Mouse (Mus musculus) neural tube, embryonic 13.5 days (tissue): ENCODE measurements around the gene Sox6. TPM values are rescaled to one million over a fixed set of nuclear protein-coding genes. Genes with fewer than 3 reads are reported as not detected.

Experiments
- ATAC-seq: fragments of 200-750 bp; cut with Nextera tagmentation; 2 replicates; pipeline ENCODE4 v1.8.0; 2017; ENCODE audit warnings: low read depth, mild to moderate bottlenecking, moderate TSS enrichment, moderate library complexity
- H3K27ac ChIP-seq: fragments of 300-500 bp; sonication (generic); replicated peaks from 2 replicates; pipeline ENCODE4 v1.5.1; 2015; ENCODE audit warnings: moderate library complexity, mild to moderate bottlenecking, inconsistent platforms
- H3K27me3 ChIP-seq: fragments of 300-500 bp; sonication (generic); 2 replicates; pipeline ENCODE4 v1.6.1; 2015; ENCODE audit warnings: mild to moderate bottlenecking, inconsistent platforms
- H3K36me3 ChIP-seq: fragments of 300-500 bp; sonication (generic); 2 replicates; pipeline ENCODE4 v1.6.1; 2015; ENCODE audit warnings: mild to moderate bottlenecking, inconsistent platforms
- H3K4me1 ChIP-seq: fragments of 300-500 bp; sonication (generic); replicated peaks from 2 replicates; pipeline ENCODE4 v1.6.1; 2015; ENCODE audit warnings: inconsistent platforms
- H3K4me2 ChIP-seq: fragments of 300-500 bp; sonication (generic); 2 replicates; pipeline ENCODE4 v1.6.1; 2015; ENCODE audit warnings: inconsistent platforms, mild to moderate bottlenecking, moderate library complexity
- H3K4me3 ChIP-seq: fragments of 300-500 bp; sonication (generic); 2 replicates; pipeline ENCODE4 v1.5.1; 2015; ENCODE audit warnings: mild to moderate bottlenecking, inconsistent platforms
- H3K9ac ChIP-seq: fragments of 300-500 bp; sonication (generic); 2 replicates; pipeline ENCODE4 v1.6.1; 2015; ENCODE audit warnings: moderate library complexity, mild to moderate bottlenecking, inconsistent platforms
- H3K9me3 ChIP-seq: fragments of 300-500 bp; sonication (generic); 2 replicates; pipeline ENCODE4 v1.6.1; 2016; ENCODE audit warnings: inconsistent platforms
- WGBS: fragments of 180-500 bp; shearing (Covaris S2); methylation state at CpG from one replicate; pipeline ENCODE4 v1.1.7; 2015; 5-methylcytosine and 5-hydroxymethylcytosine counted together
- polyA plus RNA-seq: library from polyadenylated mRNA; unstranded; fragments of >200 nt; fragmentation: Nextera tagmentation; extraction: Ambion mirVana; gene quantifications from 2 replicates; pipeline ENCODE4 v1.2.1, GENCODE M21; 2015

Sox6 gene
- polyA plus RNA-seq, 1 experiment from 2014 or later = 46.1 TPM

DNA sequence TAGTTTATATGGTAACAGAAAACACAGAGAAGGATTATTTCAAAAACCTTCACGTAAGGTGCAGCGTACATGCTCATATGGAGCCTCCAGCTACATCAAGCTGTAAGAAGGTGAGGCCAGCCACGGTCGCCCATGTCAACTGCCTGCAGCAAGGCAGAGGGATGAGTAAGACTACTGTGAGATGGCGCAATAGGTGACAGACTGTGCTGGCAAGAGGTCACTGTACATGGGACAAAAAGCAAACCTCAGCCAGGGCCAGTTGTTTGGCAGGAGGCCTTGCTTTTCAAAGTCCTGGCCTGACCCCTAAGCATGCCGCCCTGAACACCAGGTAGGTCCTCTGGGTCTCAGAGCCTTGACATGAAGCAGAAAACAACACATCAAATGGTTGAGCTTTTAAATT, 194.2 kb downstream of the Sox6 start:
- Histone ChIP-seq H3K9me3 (no peaks in the 10 kb centered on the region), H3K4me1 (no peaks in the 10 kb centered on the region), H3K36me3 (no peaks in the 10 kb centered on the region), H3K27me3 (no peaks in the 10 kb centered on the region), H3K4me2 (no peak overlapping the region), H3K4me3 (no peak overlapping the region), H3K9ac (no peak overlapping the region), H3K27ac (no peak overlapping the region)
- ATAC-seq = no peak
- 88% methylated on average over 6 of the region's 6 CpGs for WGBS

DNA sequence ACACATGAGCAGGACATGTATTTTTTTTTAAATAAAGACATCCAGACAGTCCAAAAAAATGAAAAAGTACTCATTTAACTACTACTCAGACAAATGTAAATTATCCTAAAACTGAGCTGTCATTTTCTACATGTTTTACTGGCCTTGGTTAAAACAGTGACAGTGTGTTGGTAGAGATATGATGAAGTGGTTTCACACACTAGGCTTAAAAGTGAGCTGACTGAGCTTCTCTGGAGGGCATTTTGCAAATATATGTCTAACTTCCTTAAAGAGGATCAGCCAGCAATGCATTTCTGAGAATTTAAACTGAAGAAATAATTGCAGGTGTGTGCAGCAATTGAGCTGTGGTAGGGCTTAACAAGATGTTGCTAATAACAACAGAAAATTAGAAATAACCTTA, 196.3 kb downstream of the Sox6 start:
- Histone ChIP-seq H3K27me3 (no peaks in the 10 kb centered on the region), H3K36me3 (no peaks in the 10 kb centered on the region), H3K9me3 (no peaks in the 10 kb centered on the region), H3K4me2 (no peak overlapping the region), H3K9ac (no peak overlapping the region), H3K4me3 (no peak overlapping the region), H3K4me1 (no peaks in the 10 kb centered on the region), H3K27ac (no peak overlapping the region)
- no peak for ATAC-seq

- Histone ChIP-seq H3K4me3 (no peak overlapping the region), H3K9me3 (no peaks in the 10 kb centered on the region), H3K36me3 (no peaks in the 10 kb centered on the region), H3K9ac (no peak overlapping the region), H3K27me3 (no peaks in the 10 kb centered on the region), H3K4me1 (no peaks in the 10 kb centered on the region), H3K27ac (no peak overlapping the region), H3K4me2 (no peak overlapping the region)
- 64% methylated on average over 3 of the region's 3 CpGs for WGBS
- no peak for ATAC-seq
Measured at GRCm38 (mm10) chr7:115840613-115841012, 198.0 kb downstream of the Sox6 start.

GRCm38 (mm10) chr7:115835005-115835404, 203.6 kb downstream of the Sox6 start:
- 79% methylated on average over 3 of the region's 3 CpGs for WGBS

GRCm38 (mm10) chr7:115833701-115834100, 204.9 kb downstream of the Sox6 start:
- Histone ChIP-seq H3K9ac (no peak overlapping the region), H3K4me1 (peaks cover 29% of the 10 kb centered on the region), H3K9me3 (no peaks in the 10 kb centered on the region), H3K36me3 (no peaks in the 10 kb centered on the region), H3K27ac (no peak overlapping the region), H3K4me3 (no peak overlapping the region), H3K4me2 (no peak overlapping the region), H3K27me3 (no peaks in the 10 kb centered on the region)
- no peak for ATAC-seq
- 25% methylated on average over 3 of the region's 3 CpGs for WGBS

More at GRCm38 (mm10) chr7:115835005-115835404, 203.6 kb downstream of the Sox6 start:
- Histone ChIP-seq H3K36me3 (no peaks in the 10 kb centered on the region), H3K4me2 (no peak overlapping the region), H3K4me3 (no peak overlapping the region), H3K27ac (no peak overlapping the region), H3K9ac (no peak overlapping the region), H3K4me1 (peaks cover 24% of the 10 kb centered on the region), H3K9me3 (no peaks in the 10 kb centered on the region), H3K27me3 (no peaks in the 10 kb centered on the region)
- no peak for ATAC-seq

GRCm38 (mm10) chr7:115830938-115831873, 207.4 kb downstream of the Sox6 start:
- H3K9me3 ChIP-seq = no peaks in the 10 kb centered on the region
- no peak for ATAC-seq
- H3K27ac ChIP-seq = no peak overlapping the region
- H3K27me3 ChIP-seq = 0 out of 2 replicates have a peak, but pooled peaks cover 6% of the 10 kb centered on the region
- 74% methylated on average over 11 of the region's 11 CpGs for WGBS
- no peak overlapping the region for H3K4me2 ChIP-seq
- no peaks in the 10 kb centered on the region for H3K36me3 ChIP-seq
- no peak overlapping the region for H3K9ac ChIP-seq
- H3K4me1 ChIP-seq = peaks cover 47% of the 10 kb centered on the region
- no peak overlapping the region for H3K4me3 ChIP-seq

- WGBS = 16% methylated on average over 10 of the region's 10 CpGs
- peaks cover 55% of the 10 kb centered on the region for H3K4me1 ChIP-seq
Measured at GRCm38 (mm10) chr7:115830366-115830765, 208.2 kb downstream of the Sox6 start.

GRCm38 (mm10) chr7:115829756-115830155, 208.8 kb downstream of the Sox6 start:
- 14% methylated on average over 4 of the region's 4 CpGs for WGBS
- Histone ChIP-seq H3K9ac (no peak overlapping the region), H3K9me3 (no peaks in the 10 kb centered on the region), H3K27ac (no peak overlapping the region), H3K36me3 (no peaks in the 10 kb centered on the region), H3K27me3 (0 out of 2 replicates have a peak, but pooled peaks cover 6% of the 10 kb centered on the region), H3K4me1 (peaks cover 60% of the 10 kb centered on the region), H3K4me2 (no peak overlapping the region), H3K4me3 (no peak overlapping the region)
- no peak for ATAC-seq

More at GRCm38 (mm10) chr7:115830366-115830765, 208.2 kb downstream of the Sox6 start:
- Histone ChIP-seq H3K27me3 (0 out of 2 replicates have a peak, but pooled peaks cover 6% of the 10 kb centered on the region), H3K27ac (no peak overlapping the region), H3K4me2 (no peak overlapping the region), H3K36me3 (no peaks in the 10 kb centered on the region), H3K4me3 (no peak overlapping the region), H3K9me3 (no peaks in the 10 kb centered on the region), H3K9ac (no peak overlapping the region)
- no peak for ATAC-seq

DNA sequence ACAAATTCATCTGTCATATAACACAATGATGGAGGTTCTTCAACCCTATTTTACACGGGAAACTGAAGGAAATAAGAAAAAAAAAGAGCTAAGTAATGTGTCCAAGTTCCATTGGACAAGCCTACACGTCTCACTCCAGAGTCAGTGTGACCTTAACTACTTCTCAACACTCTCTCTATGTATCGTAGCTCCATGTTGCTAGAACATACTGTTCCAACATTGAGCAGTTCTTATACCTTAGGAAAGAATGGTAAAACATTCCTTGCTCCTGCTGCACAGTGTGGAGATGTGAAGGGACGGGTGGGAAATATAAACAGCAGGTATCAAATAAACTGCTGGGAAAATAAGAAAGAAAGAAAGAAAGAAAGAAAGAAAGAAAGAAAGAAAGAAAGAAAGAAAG, 209.3 kb downstream of the Sox6 start:
- Histone ChIP-seq H3K9me3 (no peaks in the 10 kb centered on the region), H3K36me3 (no peaks in the 10 kb centered on the region), H3K4me3 (no peak overlapping the region), H3K27ac (no peak overlapping the region), H3K9ac (no peak overlapping the region), H3K4me1 (peaks cover 62% of the 10 kb centered on the region), H3K27me3 (0 out of 2 replicates have a peak, but pooled peaks cover 6% of the 10 kb centered on the region), H3K4me2 (no peak overlapping the region)
- 77% methylated on average over 4 of the region's 4 CpGs for WGBS
- ATAC-seq = no peak

GRCm38 (mm10) chr7:115825295-115825694, 213.3 kb downstream of the Sox6 start:
- Histone ChIP-seq H3K27ac (peak overlapping the region; percentile 78), H3K9ac (no peak overlapping the region), H3K27me3 (0 out of 2 replicates have a peak, but pooled peaks cover 6% of the 10 kb centered on the region), H3K9me3 (no peaks in the 10 kb centered on the region), H3K4me2 (no peak overlapping the region), H3K4me3 (no peak overlapping the region), H3K36me3 (no peaks in the 10 kb centered on the region), H3K4me1 (peaks cover 58% of the 10 kb centered on the region)
- 49% methylated on average over 3 of the region's 3 CpGs for WGBS
- ATAC-seq = peak; percentile 62; the same call in 1 of the 2 replicates

- Histone ChIP-seq H3K27me3 (0 out of 2 replicates have a peak, but pooled peaks cover 6% of the 10 kb centered on the region), H3K4me1 (peaks cover 53% of the 10 kb centered on the region), H3K9me3 (no peaks in the 10 kb centered on the region), H3K36me3 (no peaks in the 10 kb centered on the region), H3K4me2 (peak overlapping the region; percentile 49), H3K9ac (peak overlapping the region; percentile 51), H3K4me3 (peak overlapping the region; percentile 29), H3K27ac (peak overlapping the region; percentile 78)
- ATAC-seq = peak; percentile 80
- 9% methylated on average over 8 of the region's 8 CpGs for WGBS
Measured at GRCm38 (mm10) chr7:115824621-115825256, 213.9 kb downstream of the Sox6 start.

GRCm38 (mm10) chr7:115819136-115819535, 219.5 kb downstream of the Sox6 start:
- Histone ChIP-seq H3K9me3 (no peaks in the 10 kb centered on the region), H3K27me3 (no peaks in the 10 kb centered on the region), H3K36me3 (no peaks in the 10 kb centered on the region), H3K4me2 (no peak overlapping the region), H3K4me1 (peaks cover 14% of the 10 kb centered on the region), H3K4me3 (no peak overlapping the region), H3K27ac (no peak overlapping the region), H3K9ac (no peak overlapping the region)
- no peak for ATAC-seq
- WGBS = 81% methylated on average over 1 of the region's 1 CpGs
